Mouse (Mus musculus) heart, postnatal 14 days (tissue): Measurements from ENCODE around the gene Olfr638. TPM values are rescaled to one million over a fixed set of nuclear protein-coding genes. Genes with fewer than 3 reads are reported as not detected.
"Not testable (repeated sequence)": the region's sequence is repeated elsewhere in the genome, so short reads cannot be mapped to it uniquely, and the experiment has no call there.

Experiments used
- DNase-seq, 2 experiments: peaks; one replicate each; pipeline ENCODE4 v3.0.0; 2021 to 2022
- intact Hi-C: fragments of 180-260 bp; cut with DNase I; formaldehyde crosslinking; loops from one replicate; pipeline ENCODE4 v1.15.1; 2025
- long read RNA-seq, 2 experiments: library from polyadenylated mRNA; stranded (forward); transcript quantifications; one replicate each; pipeline ENCODE4 v2.0.0; 2021
- total RNA-seq, 2 experiments: library from RNA; stranded (reverse); gene quantifications; 2 replicates each; pipeline ENCODE4 v1.2.3; 2021

Gene Olfr638
- total RNA-seq = not detected
- long read RNA-seq, experiment 1 = 0 reads
- long read RNA-seq, experiment 2 = 0 reads

DNA sequence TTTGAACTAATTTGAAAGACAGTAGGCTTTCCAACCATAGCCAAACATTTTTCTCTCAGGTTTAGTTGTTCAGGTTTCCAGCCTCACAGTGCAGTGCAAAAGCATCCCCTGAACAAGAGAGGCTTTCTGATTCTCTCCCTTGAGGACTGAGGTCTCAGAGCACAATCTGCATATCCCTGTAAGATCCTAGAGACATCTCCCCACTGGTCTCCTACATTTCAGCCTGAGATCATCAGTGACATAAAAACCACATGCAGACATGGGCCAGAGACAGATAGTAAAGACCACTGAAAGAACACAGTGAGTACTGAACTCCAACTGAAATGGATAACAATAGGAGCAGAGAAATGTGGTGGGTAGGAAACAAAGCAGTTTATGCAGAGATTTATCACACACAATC, at the start of gene Olfr638:
Gene Olfr638, plus strand, starts transcription at position 301 of the 400 bp plus-strand sequence.
- intact Hi-C loops = no loop called here
- no peak for DNase-seq

DNA sequence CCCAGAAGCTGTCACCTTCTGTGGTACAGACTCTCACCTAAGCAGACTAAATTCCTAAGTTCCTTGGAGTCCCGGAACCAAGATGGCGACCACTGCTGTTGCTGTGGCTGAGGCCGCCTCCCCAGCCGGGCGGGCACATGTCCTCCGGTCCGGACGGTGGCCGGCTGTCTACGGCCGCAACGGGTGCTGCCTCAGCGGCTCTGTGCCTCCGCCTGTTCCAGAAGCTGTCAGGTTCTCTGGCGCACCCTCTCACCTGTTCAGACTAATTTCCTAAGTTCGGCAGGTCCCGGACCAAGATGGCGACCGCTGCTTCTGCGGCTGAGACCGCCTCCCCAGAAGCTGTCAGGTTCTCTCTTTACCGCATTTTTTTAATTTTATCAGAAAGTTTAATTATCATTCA, 31.7 kb upstream of the Olfr638 start:
- DNase-seq, intact Hi-C loops: not testable (repeated sequence)

DNA sequence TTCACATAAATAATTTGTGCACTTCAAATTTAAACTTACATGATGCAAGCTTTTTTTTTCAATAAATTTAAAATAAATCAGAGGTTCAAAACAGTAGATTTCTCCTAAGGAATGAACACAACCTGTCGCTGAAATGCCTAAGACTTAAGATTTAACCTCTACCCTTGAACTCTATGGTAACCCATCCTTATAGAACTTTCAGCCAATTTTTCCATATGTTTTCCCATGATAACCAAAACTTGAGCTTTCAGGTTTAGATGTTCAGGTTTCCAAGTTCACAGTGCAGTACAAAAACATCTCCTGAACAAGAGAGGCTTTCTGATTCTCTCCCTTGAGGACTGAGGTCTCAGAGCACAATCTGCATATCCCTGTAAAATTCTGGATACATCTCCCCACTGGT, 27.7 kb upstream of the Olfr638 start, which contains the start of gene Olfr635:
Gene Olfr635, plus strand, starts transcription at position 301 of the 400 bp plus-strand sequence.
- no peak for DNase-seq
- intact Hi-C loops = no loop called here

DNA sequence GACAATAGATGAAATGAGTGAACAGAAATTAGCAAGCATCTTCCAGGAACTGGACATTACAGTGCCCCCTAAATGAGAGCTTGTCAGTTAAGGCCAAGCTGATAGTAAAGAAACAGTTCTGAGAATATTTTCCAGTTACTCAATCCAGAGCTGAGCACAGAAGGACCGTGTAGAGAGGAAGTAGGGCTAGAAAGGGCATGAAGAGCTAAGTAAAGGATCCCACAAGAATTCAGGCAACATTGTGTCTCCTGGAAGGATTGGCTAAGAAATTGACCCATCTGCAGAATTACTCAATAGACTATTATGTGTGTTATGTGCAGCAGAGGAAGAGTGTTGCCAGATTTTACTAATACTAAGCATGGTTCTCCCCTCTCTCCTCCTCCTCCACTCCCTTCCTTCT, 26.8 kb upstream of the Olfr638 start:
- DNase-seq = no peak

GRCm38 (mm10) chr7:103999124-103999523, 578 bp downstream of the Olfr638 start:
- DNase-seq = no peak
- intact Hi-C loops = no loop called here

More for the DNA sequence above, 26.8 kb upstream of the Olfr638 start:
- intact Hi-C loops = no loop called here

DNA sequence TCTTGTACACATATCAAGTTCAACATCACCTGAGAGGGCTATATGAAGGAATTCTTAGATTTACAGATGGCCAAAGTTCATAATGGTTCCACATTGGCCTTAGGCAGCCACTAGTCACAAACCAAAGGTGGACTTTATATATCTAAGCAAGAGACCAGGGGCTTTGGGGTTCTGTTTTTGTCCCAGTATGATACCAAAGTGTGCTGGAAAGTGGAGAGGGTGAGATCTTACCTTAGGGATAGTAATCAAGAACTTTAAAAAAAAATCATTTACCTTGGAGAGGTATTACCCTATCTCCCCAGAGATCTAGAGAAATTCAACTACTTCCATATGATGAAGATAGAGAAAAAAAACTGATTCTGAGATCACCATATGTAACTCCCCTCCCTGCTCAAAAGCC, 18.7 kb downstream of the Olfr638 start, which contains the start of gene Olfr639:
Gene Olfr639, minus strand, starts transcription at position 101 of the 400 bp plus-strand sequence.
- intact Hi-C loops = no loop called here

DNA sequence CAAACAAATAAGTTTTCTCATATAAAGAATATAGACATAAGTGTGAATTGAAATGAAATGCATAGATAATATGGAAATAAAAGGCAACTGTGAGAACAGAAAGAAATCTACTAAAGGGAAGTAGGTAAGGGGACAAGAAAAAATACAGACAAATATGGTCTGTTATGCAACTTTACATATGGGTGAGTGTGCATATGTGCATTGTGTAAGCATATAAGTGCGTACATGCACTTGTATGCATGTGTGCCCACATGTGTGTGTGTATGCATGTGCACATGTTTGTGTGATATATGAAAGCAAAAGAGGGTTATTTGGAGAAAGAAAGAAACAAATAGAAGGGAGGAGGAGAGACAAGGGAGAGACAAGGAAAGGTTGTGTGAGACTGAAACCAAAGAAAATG, 20.4 kb downstream of the Olfr638 start:
- DNase-seq = no peak
- intact Hi-C loops = no loop called here

More for the DNA sequence above, 18.7 kb downstream of the Olfr638 start, which contains the start of gene Olfr639:
- no peak for DNase-seq

GRCm38 (mm10) chr7:104021651-104022050, 23.1 kb downstream of the Olfr638 start:
- DNase-seq = no peak
- intact Hi-C loops = no loop called here

- intact Hi-C loops = no loop called here
- no peak for DNase-seq
These were observed 26.9 kb downstream of the Olfr638 start, which contains the start of gene Olfr640 for GRCm38 (mm10) chr7:104025473-104025872. Olfr640 (minus strand) TSS chr7:104025573.

DNA sequence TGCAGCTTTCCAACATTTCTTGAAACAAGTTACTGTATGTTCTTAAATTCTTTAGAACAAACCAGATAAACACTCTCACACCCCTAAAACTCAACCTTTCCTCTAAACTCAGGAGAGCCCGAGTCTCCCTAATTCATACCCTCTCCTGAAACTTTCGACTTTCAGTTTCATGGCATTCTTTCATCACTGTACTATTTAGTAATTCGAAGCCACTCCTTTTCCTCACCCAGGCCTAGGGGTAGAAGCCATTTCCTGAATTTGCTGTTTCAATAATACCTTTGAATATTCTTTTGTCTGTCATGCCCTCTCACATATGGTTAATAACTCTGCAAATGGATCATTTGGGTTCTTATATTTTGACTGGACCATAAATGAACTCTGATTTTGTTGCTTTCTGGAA, 28.4 kb downstream of the Olfr638 start:
- DNase-seq = no peak
- intact Hi-C loops = no loop called here

DNA sequence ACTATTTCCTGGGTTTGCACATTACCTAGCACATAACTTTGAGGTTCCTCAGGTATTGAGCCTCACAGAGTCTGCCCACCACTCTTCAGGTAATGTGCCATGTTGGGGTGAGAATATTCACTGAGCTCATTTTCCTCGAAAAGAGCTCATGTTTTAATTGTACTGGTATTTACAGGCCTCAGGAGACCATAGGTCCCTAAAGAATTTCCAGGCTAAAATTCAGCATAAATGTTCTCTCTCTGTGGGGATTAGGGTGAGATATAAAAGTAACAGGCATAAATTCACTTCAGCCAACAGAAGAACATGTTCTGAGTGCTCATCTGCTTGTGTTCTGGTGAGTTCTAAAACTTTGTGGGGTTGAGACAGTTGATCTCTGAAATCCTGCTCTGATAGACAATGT, 36.6 kb downstream of the Olfr638 start, which contains the start of gene Olfr641:
Gene Olfr641, plus strand, starts transcription at position 301 of the 400 bp plus-strand sequence.
- intact Hi-C loops = no loop called here

GRCm38 (mm10) chr7:104050745-104051144, 52.2 kb downstream of the Olfr638 start:
- intact Hi-C loops = no loop called here
- DNase-seq = no peak

More for the DNA sequence above, 36.6 kb downstream of the Olfr638 start, which contains the start of gene Olfr641:
- DNase-seq = no peak

DNA sequence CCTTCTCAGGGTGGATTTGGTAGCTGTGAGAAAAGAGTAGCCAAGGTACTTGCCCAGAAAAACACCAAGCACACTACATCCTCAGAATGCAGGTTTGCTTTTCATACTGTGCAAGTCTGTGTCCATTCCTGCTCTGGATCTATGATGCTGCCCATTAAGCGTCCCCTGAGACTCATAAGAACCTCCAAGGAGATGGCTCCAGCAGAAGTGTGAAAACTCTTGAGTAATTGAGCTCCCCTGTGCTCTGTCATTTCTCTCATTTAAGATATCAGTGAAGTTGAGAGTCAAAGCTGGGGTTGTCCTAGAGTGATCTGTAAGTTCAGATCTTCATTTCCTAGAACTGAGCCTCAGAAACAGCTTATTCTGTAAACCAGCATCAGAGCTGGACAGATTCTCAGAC, 54.0 kb downstream of the Olfr638 start, which contains the start of gene Olfr642:
Gene Olfr642, minus strand, starts transcription at position 101 of the 400 bp plus-strand sequence.
- no peak for DNase-seq
- intact Hi-C loops = no loop called here

Other genes with a start within 250 kb of the Olfr638 start
- not detected for gene Olfr630, start 241.4 kb upstream of the Olfr638 start, total RNA-seq
- gene Olfr69, start 227.2 kb upstream of the Olfr638 start, total RNA-seq = not detected
- gene Olfr68, start 219.0 kb upstream of the Olfr638 start, total RNA-seq = not detected
- not detected for gene Olfr67, start 206.9 kb upstream of the Olfr638 start, total RNA-seq
- 1,000 to 10,000 TPM; 2,822 to 3,799 TPM for gene Hbb-bt, start 184.8 kb upstream of the Olfr638 start, total RNA-seq
- over 10,000 TPM; 24,882 to 31,010 TPM for gene Hbb-bs, start 170.7 kb upstream of the Olfr638 start, total RNA-seq
- gene Hbb-bh2, start 158.2 kb upstream of the Olfr638 start, total RNA-seq = not detected
- gene Hbb-bh1, start 155.6 kb upstream of the Olfr638 start, total RNA-seq = not detected
- gene Hbb-y, start 145.5 kb upstream of the Olfr638 start, total RNA-seq = not detected
- not detected for gene Olfr66, start 112.5 kb upstream of the Olfr638 start, total RNA-seq
- gene Olfr64, start 104.3 kb upstream of the Olfr638 start, total RNA-seq = not detected
- not detected for gene Olfr65, start 95.3 kb upstream of the Olfr638 start, total RNA-seq
- not detected for gene Olfr631, start 69.9 kb upstream of the Olfr638 start, total RNA-seq
- not detected for gene Olfr632, start 64.4 kb upstream of the Olfr638 start, total RNA-seq
- not detected for gene Olfr633, start 54.3 kb upstream of the Olfr638 start, total RNA-seq
- gene Olfr635, start 27.6 kb upstream of the Olfr638 start, total RNA-seq = not detected
- gene Olfr639, start 18.6 kb downstream of the Olfr638 start, total RNA-seq = not detected
- not detected for gene Olfr640, start 26.8 kb downstream of the Olfr638 start, total RNA-seq
- not detected for gene Olfr641, start 36.7 kb downstream of the Olfr638 start, total RNA-seq
- not detected for gene Olfr642, start 53.9 kb downstream of the Olfr638 start, total RNA-seq
- not detected for gene 4930516K23Rik, start 62.7 kb downstream of the Olfr638 start, total RNA-seq
- not detected for gene Olfr644, start 73.1 kb downstream of the Olfr638 start, total RNA-seq
- gene Olfr645, start 86.7 kb downstream of the Olfr638 start, total RNA-seq = not detected
- gene Olfr646, start 106.1 kb downstream of the Olfr638 start, total RNA-seq = not detected
- not detected for gene Ubqln5, start 131.1 kb downstream of the Olfr638 start, total RNA-seq
- not detected for gene Olfr643, start 138.7 kb downstream of the Olfr638 start, total RNA-seq
- not detected for gene Ubqln3, start 144.5 kb downstream of the Olfr638 start, total RNA-seq
- not detected for gene Ubqlnl, start 151.8 kb downstream of the Olfr638 start, total RNA-seq
- gene Olfm5, start 166.1 kb downstream of the Olfr638 start, total RNA-seq = not detected
- gene Olfr648, start 184.6 kb downstream of the Olfr638 start, total RNA-seq = not detected
- not detected for gene Olfr649, start 197.2 kb downstream of the Olfr638 start, total RNA-seq
- gene Trim6, start 220.0 kb downstream of the Olfr638 start, total RNA-seq = under 1 TPM; 0.45 to 0.54 TPM
- gene Trim34a, start 245.7 kb downstream of the Olfr638 start, total RNA-seq = 1 to 10 TPM; 3.7 to 3.8 TPM